Mouse (Mus musculus): Measurements from ENCODE around the gene Bend5.

The Bend5 gene

GRCm38 (mm10) chr4:111414818-111415488, at the start of gene Bend5:
Gene Bend5 (plus strand): TSS chr4:111415006.
- DNase-seq (ENCODE audit: low spot score) = peak; percentile 48

DNA sequence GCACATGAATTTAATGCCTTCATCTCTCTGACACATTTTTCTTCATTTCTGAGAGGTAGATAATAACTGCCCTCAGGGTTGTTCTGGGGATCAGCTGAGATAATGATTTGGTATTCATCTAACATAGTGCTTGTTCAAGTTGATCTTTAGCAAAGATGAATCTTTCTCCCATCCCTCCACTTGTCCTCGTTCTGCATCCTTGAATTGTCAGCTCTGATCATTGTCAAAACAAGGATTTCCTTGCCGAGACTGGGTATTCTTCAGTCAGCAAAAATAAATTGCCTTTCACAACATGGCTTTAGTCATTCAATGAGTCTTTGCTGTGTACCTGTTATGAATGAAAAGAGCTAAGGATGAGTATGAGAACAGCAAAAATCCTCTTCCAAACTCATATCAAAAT, 47.0 kb upstream of the Bend5 start:
- DNase-seq (ENCODE audit: low spot score) = no peak

DNA sequence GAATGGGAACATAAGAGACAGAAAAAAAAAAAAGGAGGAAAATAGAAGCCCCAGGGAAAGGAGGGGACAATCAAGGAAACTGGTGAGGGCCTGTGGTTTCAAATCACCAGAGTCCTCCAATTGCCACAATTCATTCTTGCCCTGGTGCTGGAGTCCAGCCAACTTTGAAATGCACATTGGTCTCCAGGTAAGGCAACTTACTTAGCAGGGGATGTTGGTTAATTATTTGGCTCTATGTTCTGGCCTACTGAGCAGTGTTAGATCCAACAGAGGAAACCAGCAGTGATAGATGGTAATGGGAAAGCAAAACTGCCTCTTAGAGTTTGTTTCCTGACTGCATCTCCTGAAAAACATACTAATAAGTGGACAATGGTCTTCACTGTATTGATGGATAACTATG, 37.6 kb upstream of the Bend5 start:
- DNase-seq (ENCODE audit: low spot score) = no peak

DNA sequence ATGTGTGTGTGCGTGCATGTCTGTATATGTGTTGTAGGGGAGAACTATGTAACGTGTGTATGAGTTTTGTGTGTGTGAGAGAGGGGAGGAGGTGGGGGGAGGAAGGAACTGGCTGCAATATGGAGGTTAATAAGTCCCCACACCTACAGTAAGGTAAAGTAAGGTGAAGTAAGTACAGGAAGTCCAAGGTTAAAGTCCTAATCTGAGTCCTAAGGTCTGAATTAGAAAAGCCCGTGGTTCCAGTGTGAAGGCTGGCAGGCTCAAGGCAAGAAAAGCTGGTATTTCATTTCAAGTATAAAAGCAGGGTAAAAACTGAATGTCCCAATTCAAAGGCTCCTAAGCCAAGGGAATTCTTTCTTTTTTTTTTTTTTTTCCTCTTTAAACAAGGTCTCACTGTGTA, 36.7 kb upstream of the Bend5 start:
- no peak for DNase-seq (ENCODE audit: low spot score)

DNA sequence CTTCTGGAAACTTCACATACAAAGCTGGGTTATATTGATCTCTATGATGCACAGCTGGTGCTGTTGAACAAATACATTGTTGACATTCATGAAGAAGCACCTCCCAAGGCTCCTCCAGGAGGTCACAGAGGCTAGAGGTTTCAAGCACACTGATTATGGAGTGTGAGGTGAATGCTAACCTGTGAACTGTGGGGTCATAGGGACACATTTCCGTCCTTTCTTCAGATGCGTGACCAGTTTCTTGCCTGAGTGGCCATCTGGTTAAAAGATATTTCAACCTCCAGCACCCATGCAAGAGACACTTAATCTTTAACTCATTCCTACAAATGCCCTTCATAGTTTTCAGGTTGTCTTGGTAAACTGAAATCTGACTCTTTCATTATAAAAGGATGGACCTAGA, 31.7 kb upstream of the Bend5 start:
- DNase-seq (ENCODE audit: low spot score) = no peak

DNA sequence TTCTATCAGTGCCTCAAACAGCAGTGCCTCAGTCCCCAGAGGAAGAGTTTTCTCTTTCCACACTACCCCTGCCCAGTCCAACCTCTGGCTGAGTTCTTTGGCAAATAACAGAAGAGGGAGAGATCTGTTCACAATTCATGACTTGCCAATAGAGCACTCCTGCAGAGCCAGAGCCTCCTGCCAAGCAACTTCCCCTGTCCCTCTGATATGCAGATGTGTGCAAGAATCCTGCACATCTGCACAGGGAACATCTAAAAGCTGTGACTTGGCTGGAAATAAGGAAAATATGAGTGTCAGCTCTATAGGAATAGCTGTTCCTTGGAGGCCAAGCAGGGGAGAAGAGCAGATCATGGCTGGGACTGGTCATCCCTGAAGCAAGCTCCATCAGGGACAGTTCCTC, 24.1 kb upstream of the Bend5 start:
- no peak for DNase-seq (ENCODE audit: low spot score)

DNA sequence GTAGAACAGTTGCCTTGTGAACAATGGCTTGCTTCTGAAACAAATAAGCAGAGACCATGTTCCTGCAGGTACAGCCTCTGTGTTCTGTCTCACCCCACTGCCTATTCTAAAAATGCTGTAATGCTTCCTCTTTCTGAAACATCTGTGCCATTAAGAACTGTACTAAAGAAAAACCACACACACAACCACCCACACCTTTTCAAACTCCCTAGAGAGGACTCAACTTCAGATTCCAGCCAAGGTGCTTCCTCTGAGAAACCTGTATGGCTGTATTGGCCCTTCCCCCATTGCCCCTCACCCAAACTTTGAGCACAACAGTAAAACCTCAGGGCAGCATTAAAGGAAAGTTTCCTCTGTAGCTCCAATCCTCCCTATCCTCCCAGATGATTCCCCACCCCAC, 15.0 kb upstream of the Bend5 start:
- DNase-seq (ENCODE audit: low spot score) = no peak

- DNase-seq (ENCODE audit: low spot score) = no peak
These were observed 14.1 kb upstream of the Bend5 start for GRCm38 (mm10) chr4:111400676-111401075.

GRCm38 (mm10) chr4:111403243-111403642, 11.6 kb upstream of the Bend5 start:
- DNase-seq (ENCODE audit: low spot score) = no peak

GRCm38 (mm10) chr4:111410731-111411130, 4.1 kb upstream of the Bend5 start:
- DNase-seq (ENCODE audit: low spot score) = no peak

GRCm38 (mm10) chr4:111414399-111414798, 407 bp upstream of the Bend5 start:
- DNase-seq (ENCODE audit: low spot score) = no peak

GRCm38 (mm10) chr4:111416126-111416525, 1.3 kb downstream of the Bend5 start:
- DNase-seq (ENCODE audit: low spot score) = no peak

GRCm38 (mm10) chr4:111416551-111416950, 1.7 kb downstream of the Bend5 start:
- no peak for DNase-seq (ENCODE audit: low spot score)

DNA sequence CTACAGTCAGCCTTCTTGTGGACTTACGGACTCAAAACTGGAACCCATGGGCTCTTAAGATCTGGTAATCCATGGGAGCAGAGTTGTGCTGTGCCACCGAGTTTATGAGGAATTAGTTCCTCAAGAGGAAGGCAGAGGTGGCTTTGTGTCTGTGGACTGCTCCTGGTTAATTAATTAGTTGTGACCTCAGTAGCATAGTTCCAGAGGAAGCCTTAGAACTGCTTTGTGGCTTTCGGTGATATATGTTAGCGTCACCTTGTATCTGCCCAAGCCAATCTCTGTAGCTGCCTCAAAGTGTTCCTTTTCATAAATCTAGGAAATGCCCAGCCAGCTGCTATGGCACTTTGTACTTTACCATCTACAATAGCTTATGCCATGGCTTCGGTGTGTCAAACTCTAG, 2.9 kb downstream of the Bend5 start:
- no peak for DNase-seq (ENCODE audit: low spot score)

GRCm38 (mm10) chr4:111419476-111419875, 4.7 kb downstream of the Bend5 start:
- no peak for DNase-seq (ENCODE audit: low spot score)

DNA sequence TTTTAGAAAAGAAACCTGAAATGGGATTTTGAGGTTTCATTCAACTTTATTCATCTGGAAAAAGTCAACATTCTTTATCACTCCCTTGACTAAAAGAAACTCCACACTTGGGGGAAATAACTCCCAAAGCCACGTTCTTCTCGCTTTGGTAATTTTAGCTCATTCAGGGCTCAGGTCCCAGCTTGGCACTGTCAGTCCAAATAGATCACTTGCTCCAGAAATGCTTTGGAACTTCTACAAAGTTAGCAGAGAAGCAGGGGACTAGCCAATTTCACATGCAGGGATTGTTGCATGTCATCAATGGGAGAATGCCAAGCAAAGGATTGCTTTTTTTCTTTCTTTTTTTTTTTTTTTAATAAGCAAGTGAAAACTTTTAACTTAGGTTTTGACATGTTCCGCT, 5.2 kb downstream of the Bend5 start:
- DNase-seq (ENCODE audit: low spot score) = no peak

DNA sequence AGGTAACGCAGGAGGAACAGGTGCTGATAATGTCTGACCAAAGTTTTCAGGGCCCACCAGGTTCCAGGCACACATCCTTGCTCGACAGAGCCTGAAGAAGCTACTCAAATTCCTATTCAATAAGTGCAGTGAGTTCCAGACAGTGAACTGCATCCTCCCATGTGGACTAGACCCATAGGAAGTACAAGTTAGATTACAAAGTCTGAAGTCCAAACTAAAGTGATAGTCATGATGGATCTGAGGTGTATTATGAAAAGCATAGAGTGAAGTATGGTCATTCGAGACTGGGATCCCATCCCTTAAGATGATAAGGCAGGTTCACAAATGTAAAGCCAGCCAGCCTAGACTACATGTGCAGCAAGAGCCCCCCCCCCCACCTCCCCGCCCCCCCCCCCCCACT, 6.1 kb downstream of the Bend5 start:
- DNase-seq (ENCODE audit: low spot score) = no peak

- no peak for DNase-seq (ENCODE audit: low spot score)
These were observed 7.0 kb downstream of the Bend5 start for GRCm38 (mm10) chr4:111421785-111422184.

- DNase-seq (ENCODE audit: low spot score) = no peak
These were observed 9.7 kb downstream of the Bend5 start for GRCm38 (mm10) chr4:111424371-111424950.

DNA sequence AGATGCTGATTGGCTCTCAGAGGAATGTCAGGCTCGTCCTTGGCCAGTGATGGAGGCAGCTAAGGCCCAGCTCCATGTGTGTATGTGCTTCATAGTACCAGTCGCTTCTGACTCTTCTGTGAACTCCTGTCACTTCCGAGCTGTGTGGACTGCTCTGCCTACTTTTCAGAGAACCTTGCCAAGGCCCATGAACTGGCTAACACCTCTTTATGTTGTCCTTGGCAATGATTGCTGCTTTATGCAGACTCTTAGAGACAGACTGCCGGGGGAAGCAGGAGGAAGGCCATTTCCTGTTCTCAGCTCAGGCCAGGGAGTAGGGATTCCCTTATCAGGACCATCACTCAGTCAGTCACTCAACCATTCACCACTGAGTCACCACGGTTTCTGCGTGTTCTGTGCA, 10.4 kb downstream of the Bend5 start:
- DNase-seq (ENCODE audit: low spot score) = no peak

DNA sequence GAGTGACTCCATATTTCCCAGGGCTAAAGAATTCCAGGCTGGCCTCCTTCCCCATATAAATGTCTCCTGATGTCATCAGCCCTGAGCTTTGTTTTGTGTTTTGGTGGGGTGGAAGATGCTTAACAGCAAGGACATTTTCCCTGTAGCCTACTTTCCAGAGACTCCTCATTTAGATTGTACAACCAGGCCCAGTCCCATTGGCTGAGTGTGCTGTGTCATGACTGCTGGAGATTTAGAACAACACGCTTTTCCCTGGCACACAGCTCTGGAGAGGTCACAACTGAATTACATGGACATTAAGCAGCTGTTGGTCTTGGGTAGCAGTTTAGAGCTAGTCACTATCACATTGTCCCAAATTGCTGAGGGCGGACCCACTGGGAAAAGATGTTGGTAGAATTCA, 16.4 kb downstream of the Bend5 start:
- DNase-seq (ENCODE audit: low spot score) = no peak

GRCm38 (mm10) chr4:111432013-111432412, 17.2 kb downstream of the Bend5 start:
- no peak for DNase-seq (ENCODE audit: low spot score)

GRCm38 (mm10) chr4:111432417-111432816, 17.6 kb downstream of the Bend5 start:
- DNase-seq (ENCODE audit: low spot score) = no peak

DNA sequence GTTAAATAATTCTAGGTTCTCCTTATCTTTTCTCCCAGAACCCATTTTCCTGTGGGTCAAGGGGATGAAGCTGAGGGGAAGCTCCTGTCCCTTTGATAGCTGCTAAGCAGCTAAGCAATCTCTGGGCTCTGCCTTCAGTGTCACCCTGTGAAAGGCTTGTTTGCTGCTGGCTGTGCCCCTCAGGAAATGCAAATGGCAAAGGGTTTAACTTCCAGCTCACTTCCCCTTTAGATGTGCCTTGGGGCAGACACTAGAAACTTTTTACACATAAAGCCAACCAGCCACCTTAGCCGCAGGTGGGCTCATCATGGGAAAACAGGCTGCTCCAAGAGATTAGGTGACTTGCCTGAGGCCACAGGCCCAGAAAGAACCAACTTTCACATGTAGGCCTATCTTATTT, 26.9 kb downstream of the Bend5 start:
- DNase-seq (ENCODE audit: low spot score) = peak; percentile 9
